Mouse (Mus musculus): ENCODE results near the gene Yy1.

Gene Yy1

GRCm38 (mm10) chr12:108869575-108869974, 76.8 kb downstream of the Yy1 start:
- no peak for DNase-seq
